Mouse (Mus musculus): ENCODE measurements around the gene Leng9.
"Not testable (repeated sequence)": the region's sequence is repeated elsewhere in the genome, so short reads cannot be mapped to it uniquely, and the experiment has no call there.

The Leng9 gene

GRCm38 (mm10) chr7:4150059-4150541 is at the start of gene Leng9:
TSS of gene Leng9 (minus strand) at chr7:4150374.
- peak; percentile 43 to 51 for DNase-seq

GRCm38 (mm10) chr7:4178438-4178837 is 28.3 kb upstream of the Leng9 start:
- no peak for DNase-seq

GRCm38 (mm10) chr7:4170193-4170938 is 20.2 kb upstream of the Leng9 start:
- no peak for DNase-seq

GRCm38 (mm10) chr7:4167098-4167497 is 16.9 kb upstream of the Leng9 start:
- no peak for DNase-seq

GRCm38 (mm10) chr7:4165286-4165685 is 15.1 kb upstream of the Leng9 start:
- DNase-seq = no peak

GRCm38 (mm10) chr7:4164090-4164910 is 14.1 kb upstream of the Leng9 start, which contains the start of gene Cdc42ep5:
TSS of gene Cdc42ep5 (minus strand) at chr7:4164860.
- DNase-seq = no peak

GRCm38 (mm10) chr7:4163571-4164072 is 13.4 kb upstream of the Leng9 start:
- no peak for DNase-seq

GRCm38 (mm10) chr7:4161596-4161995 is 11.4 kb upstream of the Leng9 start:
- not testable (repeated sequence) for DNase-seq

- DNase-seq = no peak
These were observed 4.8 kb upstream of the Leng9 start for GRCm38 (mm10) chr7:4154976-4155375.

GRCm38 (mm10) chr7:4154356-4154755 is 4.2 kb upstream of the Leng9 start:
- no peak for DNase-seq

GRCm38 (mm10) chr7:4151241-4151640 is 1.1 kb upstream of the Leng9 start:
- DNase-seq = no peak

- DNase-seq = peak; percentile 70 to 74
These were observed 642 bp upstream of the Leng9 start for GRCm38 (mm10) chr7:4150811-4151221.

GRCm38 (mm10) chr7:4149209-4150054 is 742 bp downstream of the Leng9 start:
- DNase-seq = peak; percentile 88 to 89

- peak in 1 of 2 experiments; percentile 33 for DNase-seq
These were observed 1.6 kb downstream of the Leng9 start for GRCm38 (mm10) chr7:4148341-4149208.

- no peak for DNase-seq
These were observed 2.3 kb downstream of the Leng9 start for GRCm38 (mm10) chr7:4147836-4148235.

GRCm38 (mm10) chr7:4147371-4147770 is 2.8 kb downstream of the Leng9 start:
- DNase-seq = peak in 1 of 2 experiments; percentile 6

- peak in 1 of 2 experiments; percentile 12 for DNase-seq
These were observed 3.7 kb downstream of the Leng9 start for GRCm38 (mm10) chr7:4146241-4147180.

- DNase-seq = peak; percentile 60 to 68
These were observed 4.5 kb downstream of the Leng9 start for GRCm38 (mm10) chr7:4145552-4146190.

GRCm38 (mm10) chr7:4144766-4145551 is 5.2 kb downstream of the Leng9 start:
- DNase-seq = peak in 1 of 2 experiments; percentile 2

Data from cerebellum, postnatal 36 days (tissue).